Mouse (Mus musculus) MEL-GATA-1-ER (cell line): ENCODE results near the gene Car5b.

Experiments
- DNase-seq: peaks from one replicate; pipeline ENCODE4 v3.0.0-alpha.2; 2012; ENCODE audit warnings: low read depth; ENCODE audit errors: extremely low read depth

The Car5b gene

DNA sequence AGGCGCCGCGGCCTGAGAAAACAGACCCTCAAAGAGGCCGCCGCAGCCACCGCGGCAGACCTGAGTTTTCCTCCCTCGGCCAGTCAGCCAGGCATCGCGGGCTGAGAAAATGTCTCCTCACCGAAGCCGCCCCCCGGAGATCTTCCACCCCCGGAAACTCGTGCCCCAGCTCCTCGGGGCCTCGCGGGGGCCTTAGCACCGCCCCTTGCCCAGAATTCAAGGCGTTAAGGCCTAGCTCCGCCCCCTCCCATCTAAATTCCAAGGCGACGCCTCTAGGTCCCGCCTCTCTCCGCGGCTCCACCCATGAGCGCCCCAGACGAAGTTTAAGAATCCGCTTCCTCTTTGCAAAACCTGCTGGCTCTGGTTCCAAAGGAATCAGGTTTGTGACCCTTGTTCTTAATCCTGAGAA is 69.3 kb downstream of the Car5b start, which contains the start of gene Zrsr2:
TSS of gene Zrsr2 (minus strand) at position 195 of the 409 bp plus-strand sequence.
- DNase-seq: peak; percentile 89

DNA sequence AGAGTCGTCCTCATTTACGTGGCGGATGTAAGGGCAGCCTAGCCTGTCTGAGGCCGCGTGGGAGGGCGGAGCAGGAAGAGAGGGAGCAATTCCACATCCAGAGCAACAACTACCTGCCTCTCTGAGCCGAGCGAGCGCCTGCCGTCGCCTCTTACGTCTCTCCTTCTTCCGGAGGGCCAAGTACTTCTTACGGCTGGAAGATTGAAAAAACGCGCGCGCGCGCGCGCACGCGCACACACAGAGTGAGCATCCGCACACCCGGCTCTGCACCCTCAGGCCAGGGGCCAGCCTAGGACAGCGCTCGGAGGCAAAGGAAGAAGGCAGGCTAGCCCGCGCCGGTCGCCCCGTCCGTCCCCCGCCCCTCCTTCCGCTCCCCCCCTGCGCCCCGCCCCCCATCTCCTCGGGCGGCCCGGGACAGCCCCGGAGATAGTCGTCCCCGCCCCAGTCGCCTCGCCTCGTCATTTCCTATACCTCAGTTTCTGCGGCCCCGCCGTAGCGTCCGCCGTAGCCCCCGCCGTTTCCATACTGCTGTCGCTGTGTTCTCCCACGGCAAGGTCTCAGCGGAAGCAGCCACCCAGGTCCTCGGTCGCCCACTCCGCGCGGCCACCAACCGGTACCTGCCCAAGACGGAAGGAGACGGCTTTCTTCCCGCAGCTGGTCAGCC is 69.9 kb downstream of the Car5b start:
- DNase-seq: peak; percentile 74

DNA sequence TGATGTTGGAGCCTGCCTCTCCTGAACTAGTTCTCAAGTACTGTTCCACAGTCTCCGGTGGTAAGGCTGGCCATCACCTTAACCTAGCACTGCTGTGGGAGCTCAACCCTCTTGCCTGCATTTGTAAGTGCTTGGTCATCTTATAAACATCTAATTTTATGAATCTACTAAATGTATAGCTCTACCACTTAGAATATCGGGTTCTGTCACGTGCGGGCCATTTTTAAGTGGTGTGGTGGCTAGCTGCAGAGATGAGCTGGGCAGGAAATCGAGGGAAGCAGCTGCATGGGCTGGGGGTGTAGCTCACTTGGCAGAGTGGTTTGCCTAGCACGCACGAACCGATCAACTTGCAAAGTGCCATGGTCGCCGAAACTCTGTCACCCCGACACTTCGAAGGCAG is 70.4 kb downstream of the Car5b start:
- DNase-seq: no peak

DNA sequence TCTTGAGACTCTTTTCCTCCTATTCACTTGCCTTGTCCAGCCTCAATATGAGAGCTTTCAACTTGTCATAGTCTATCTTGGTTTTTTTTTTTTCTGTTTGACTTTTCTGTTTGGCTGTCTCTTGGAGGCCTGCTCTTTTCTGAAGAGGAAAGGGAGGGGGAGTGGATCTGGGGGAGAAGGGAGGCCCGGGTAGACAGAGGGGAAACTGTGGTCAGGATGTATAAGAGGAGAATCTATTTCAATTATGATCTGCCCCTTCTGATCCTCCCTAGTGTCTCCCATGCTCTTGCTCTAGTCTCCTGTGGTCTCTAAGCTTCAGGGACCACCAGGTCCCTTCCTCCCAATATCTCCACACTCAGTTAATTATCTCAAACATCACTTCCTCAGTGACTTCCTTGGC is 76.2 kb downstream of the Car5b start:
- no peak for DNase-seq

DNA sequence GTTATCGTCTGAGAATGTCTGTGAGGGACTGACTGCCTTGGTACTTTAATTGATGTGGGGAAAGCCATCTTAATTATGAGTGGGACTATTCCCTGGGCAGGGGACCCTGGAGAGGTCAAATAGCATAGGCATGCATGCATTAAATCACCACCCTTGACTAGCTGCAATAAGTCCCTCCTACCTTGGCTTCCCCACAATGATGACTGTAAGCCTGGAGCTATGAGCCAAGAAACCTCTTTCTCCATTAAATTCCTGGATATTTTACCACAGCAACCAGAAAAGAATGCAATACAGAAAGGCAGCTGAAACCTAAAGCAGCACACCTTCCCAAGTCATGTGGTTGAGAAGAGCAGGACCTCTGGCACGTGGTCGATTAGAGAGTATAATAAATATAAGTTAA is 83.4 kb downstream of the Car5b start:
- DNase-seq: no peak

DNA sequence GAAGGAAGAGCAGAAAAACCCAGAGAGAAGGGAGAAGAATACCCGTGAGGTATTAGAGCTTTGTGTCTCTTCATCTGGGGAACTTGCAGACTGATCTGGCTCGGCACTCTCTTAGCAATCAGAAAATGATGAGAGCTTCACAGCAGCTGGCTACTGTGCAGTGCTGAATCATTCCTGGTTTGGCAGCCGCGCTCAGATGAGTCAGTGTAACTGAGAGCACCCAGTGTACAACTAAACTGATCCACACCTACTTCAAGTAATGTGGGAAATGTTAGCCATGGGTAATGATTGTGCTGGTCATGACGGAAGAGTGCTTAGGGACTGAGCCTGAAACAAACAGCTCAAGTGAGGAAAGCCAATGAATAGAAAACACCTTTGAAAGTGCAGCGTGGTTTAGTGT is 89.2 kb downstream of the Car5b start:
- no peak for DNase-seq

DNA sequence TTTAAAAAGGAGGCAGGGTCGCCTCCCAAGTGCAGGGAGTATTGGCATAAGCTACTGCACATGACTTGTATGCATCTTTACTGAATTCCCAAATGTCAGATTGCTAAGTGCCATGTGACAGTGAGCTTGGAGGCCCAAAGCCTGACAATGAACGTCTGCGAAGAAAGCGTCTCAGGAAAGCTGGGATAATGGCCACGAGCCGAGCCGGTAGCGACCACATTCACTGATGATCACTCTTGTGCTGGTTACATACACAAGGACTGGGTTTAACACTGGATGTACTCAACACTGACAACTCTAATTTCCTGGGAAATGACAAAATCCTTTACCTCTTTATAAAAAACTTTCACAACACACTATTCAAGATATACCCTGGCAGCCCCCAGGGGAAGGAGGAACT is 93.1 kb downstream of the Car5b start:
- no peak for DNase-seq

DNA sequence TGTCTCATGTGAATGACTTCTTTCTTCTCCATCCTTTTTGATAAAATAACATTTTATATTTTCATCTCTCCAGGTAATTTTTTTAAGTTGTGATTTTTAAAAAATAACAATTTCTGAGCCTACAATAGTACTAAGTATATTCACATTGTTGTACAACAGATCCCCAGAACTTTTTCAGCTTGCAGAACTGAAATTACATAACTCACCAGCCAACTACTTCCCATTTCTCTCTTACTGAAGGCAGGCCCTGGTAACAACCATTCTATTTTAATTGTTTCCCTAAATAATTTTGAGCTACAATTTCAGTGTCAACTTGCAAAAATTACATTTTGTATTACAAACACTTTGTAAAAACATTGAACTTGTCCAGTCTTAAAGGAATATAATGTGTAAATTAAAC is 98.2 kb downstream of the Car5b start:
- DNase-seq: no peak
